Mouse (Mus musculus): ENCODE measurements around the gene Trpv4. TPM values are rescaled to one million over a fixed set of nuclear protein-coding genes. Genes with fewer than 3 reads are reported as not detected.

Gene Trpv4
- polyA plus RNA-seq, 1 experiment from 2014 or later, result 0.17 TPM

DNA sequence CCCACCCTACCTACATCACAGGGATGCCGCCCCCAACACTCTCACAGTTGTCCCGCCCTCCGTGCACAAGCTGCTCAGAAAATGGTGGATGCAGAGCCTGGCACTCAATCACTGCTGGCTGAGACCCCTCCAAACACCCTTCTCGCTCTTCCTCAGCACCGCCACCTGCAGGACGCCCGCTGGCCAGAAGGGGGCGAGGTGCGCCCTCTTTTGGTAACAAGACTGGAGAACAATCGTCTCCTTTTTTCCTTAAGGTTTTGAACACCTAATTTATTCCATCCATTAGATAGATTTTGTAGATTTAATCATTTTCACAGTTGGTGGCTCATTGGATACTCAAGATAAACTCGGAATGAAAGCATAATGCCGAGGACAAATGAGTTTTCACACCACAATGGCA, 49.7 kb downstream of the Trpv4 start:
- Histone ChIP-seq H3K4me1 (replicated peaks; ENCODE audit: control insufficient read depth, insufficient read depth, low read length) (peaks cover 25% of the 10 kb centered on the region), H3K9me3 (ENCODE audit: control insufficient read depth, low read length) (no peaks in the 10 kb centered on the region), H3K4me3 (ENCODE audit: low read depth, low read length) (no peak overlapping the region), H3K9ac (ENCODE audit: low read length) (no peak overlapping the region), H3K27ac (ENCODE audit: low read depth, low read length) (no peak overlapping the region), H3K4me2 (ENCODE audit: low read depth, low read length, severe bottlenecking) (no peak overlapping the region), H3K36me3 (ENCODE audit: control insufficient read depth, insufficient read depth, low read length) (no peaks in the 10 kb centered on the region), H3K27me3 (ENCODE audit: control insufficient read depth, insufficient read depth, low read length) (no peaks in the 10 kb centered on the region)
- no peak; the same call in 1 of the 2 replicates for ATAC-seq (replicated peaks; ENCODE audit: low FRiP score)
- 5% methylated on average over 12 of the region's 12 CpGs for WGBS
- peak; percentile 93 for DNase-seq (ENCODE audit: low spot score)

DNA sequence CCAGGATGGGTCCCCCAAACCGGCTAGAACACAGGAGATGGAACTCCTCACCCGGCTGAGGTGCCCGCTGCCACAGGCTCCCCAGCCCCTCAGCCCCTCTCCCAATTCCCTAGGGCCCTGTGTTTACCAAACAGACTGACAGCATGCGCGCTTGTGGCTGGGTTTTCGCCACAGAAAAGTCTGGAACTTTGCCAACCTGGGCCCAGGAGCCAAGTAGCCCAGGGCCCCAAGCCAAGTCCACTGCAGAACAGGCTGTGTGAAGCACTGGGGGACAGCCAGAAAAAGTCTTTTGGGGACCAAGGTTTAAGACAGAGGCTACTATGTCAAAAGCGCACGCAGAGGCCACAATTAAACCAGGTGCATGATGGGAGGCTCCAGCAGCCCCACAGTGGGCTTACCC, 50.6 kb downstream of the Trpv4 start:
- no peak for DNase-seq (ENCODE audit: low spot score)

DNA sequence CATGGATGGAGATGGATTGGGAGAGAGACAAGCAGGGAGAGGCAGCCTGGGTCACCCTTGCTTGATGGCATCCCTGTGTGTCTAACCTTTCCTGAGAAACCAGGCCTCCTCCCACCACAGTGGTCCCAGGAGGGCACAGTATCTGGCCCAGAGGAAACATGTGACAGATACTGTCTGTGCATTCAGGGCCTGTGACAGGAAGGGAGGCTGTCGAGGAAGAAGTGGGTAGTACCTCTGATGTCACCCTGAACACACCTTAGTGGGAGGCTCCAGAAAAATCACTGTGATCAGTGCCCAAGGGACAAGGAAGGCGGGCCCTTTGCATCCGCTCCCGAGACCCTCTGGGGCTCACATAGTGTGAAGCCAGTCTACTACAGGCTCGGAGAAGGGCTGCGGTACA, 52.2 kb downstream of the Trpv4 start:
- H3K36me3 ChIP-seq (ENCODE audit: control insufficient read depth, insufficient read depth, low read length), result no peaks in the 10 kb centered on the region
- no peak overlapping the region for H3K9ac ChIP-seq (ENCODE audit: low read length)
- H3K9me3 ChIP-seq (ENCODE audit: control insufficient read depth, low read length), result no peaks in the 10 kb centered on the region
- H3K4me2 ChIP-seq (ENCODE audit: low read depth, low read length, severe bottlenecking), result no peak overlapping the region
- WGBS, result 86% methylated on average over 6 of the region's 6 CpGs
- no peak overlapping the region for H3K4me3 ChIP-seq (ENCODE audit: low read depth, low read length)
- H3K27ac ChIP-seq (ENCODE audit: low read depth, low read length), result no peak overlapping the region
- peaks cover 25% of the 10 kb centered on the region for H3K4me1 ChIP-seq (replicated peaks; ENCODE audit: control insufficient read depth, insufficient read depth, low read length)
- no peaks in the 10 kb centered on the region for H3K27me3 ChIP-seq (ENCODE audit: control insufficient read depth, insufficient read depth, low read length)
- DNase-seq (ENCODE audit: low spot score), result no peak
- no peak for ATAC-seq (replicated peaks; ENCODE audit: low FRiP score)

More for the DNA sequence above, 50.6 kb downstream of the Trpv4 start:
- no peak overlapping the region for H3K27ac ChIP-seq (ENCODE audit: low read depth, low read length)
- no peak overlapping the region for H3K4me3 ChIP-seq (ENCODE audit: low read depth, low read length)
- no peaks in the 10 kb centered on the region for H3K27me3 ChIP-seq (ENCODE audit: control insufficient read depth, insufficient read depth, low read length)
- H3K9me3 ChIP-seq (ENCODE audit: control insufficient read depth, low read length), result no peaks in the 10 kb centered on the region
- H3K36me3 ChIP-seq (ENCODE audit: control insufficient read depth, insufficient read depth, low read length), result no peaks in the 10 kb centered on the region
- no peak for ATAC-seq (replicated peaks; ENCODE audit: low FRiP score)
- H3K4me1 ChIP-seq (replicated peaks; ENCODE audit: control insufficient read depth, insufficient read depth, low read length), result peaks cover 25% of the 10 kb centered on the region
- no peak overlapping the region for H3K9ac ChIP-seq (ENCODE audit: low read length)
- 79% methylated on average over 8 of the region's 8 CpGs for WGBS
- H3K4me2 ChIP-seq (ENCODE audit: low read depth, low read length, severe bottlenecking), result no peak overlapping the region

DNA sequence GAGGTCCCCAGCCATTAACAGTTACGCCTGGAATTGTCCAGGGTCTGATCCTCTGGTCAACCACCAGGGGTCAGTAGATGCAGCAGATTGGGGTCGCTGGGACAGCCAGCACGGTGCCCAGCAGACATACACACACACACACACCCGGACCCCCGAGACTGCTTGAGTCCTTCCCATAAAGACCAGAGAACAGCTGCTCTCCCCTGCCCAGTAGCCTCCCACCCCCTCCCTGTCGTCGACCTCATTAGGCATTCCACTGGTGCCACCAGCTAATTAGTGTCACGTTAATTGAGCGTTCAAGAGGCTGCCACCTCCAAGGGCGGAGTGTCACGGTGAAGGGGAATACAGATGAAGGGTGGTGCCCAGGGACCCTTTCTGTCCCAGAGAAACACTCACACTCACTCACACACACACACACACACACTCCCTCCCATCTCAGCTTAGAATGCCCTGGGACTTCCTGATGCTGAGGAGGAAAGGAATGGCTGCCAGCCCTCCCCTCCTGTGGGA, 53.4 kb downstream of the Trpv4 start:
- H3K27ac ChIP-seq (ENCODE audit: low read depth, low read length), result peak overlapping the region; percentile 57; the same call in 1 of the 2 replicates
- DNase-seq (ENCODE audit: low spot score) (peak; percentile 82), ATAC-seq (replicated peaks; ENCODE audit: low FRiP score) (peak; percentile 85)
- no peak overlapping the region for H3K9ac ChIP-seq (ENCODE audit: low read length)
- peaks cover 25% of the 10 kb centered on the region for H3K4me1 ChIP-seq (replicated peaks; ENCODE audit: control insufficient read depth, insufficient read depth, low read length)
- H3K36me3 ChIP-seq (ENCODE audit: control insufficient read depth, insufficient read depth, low read length), result no peaks in the 10 kb centered on the region
- WGBS, result 7% methylated on average over 11 of the region's 11 CpGs
- H3K4me3 ChIP-seq (ENCODE audit: low read depth, low read length), result no peak overlapping the region
- H3K9me3 ChIP-seq (ENCODE audit: control insufficient read depth, low read length), result no peaks in the 10 kb centered on the region
- no peak overlapping the region for H3K4me2 ChIP-seq (ENCODE audit: low read depth, low read length, severe bottlenecking)
- no peaks in the 10 kb centered on the region for H3K27me3 ChIP-seq (ENCODE audit: control insufficient read depth, insufficient read depth, low read length)

- no peak overlapping the region for H3K9ac ChIP-seq (ENCODE audit: low read length)
These were observed 54.2 kb downstream of the Trpv4 start for GRCm38 (mm10) chr5:114603975-114604374.

DNA sequence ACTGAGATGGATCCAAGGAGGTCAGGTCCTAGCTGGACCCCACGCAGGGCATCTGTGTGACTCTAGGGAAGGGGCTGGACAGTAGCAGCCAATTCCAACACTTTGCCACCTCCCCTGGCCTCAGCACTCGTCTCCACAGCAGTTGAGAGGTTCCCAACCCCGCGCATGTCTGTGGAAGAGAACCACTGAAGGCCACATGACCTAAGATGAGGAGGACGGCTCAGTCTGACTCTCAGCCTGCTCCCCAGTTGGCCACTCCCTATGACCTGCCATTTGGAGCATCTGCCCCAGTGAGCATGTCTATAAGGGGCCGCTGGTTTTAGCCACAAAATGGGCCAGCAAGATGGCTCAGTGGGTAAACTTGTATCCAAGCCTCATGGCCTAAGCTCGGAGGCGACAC, 56.2 kb downstream of the Trpv4 start:
- DNase-seq (ENCODE audit: low spot score) (no peak), ATAC-seq (replicated peaks; ENCODE audit: low FRiP score) (no peak)
- Histone ChIP-seq H3K4me2 (ENCODE audit: low read depth, low read length, severe bottlenecking) (no peak overlapping the region), H3K27me3 (ENCODE audit: control insufficient read depth, insufficient read depth, low read length) (no peaks in the 10 kb centered on the region), H3K36me3 (ENCODE audit: control insufficient read depth, insufficient read depth, low read length) (no peaks in the 10 kb centered on the region), H3K4me3 (ENCODE audit: low read depth, low read length) (no peak overlapping the region), H3K9me3 (ENCODE audit: control insufficient read depth, low read length) (no peaks in the 10 kb centered on the region), H3K27ac (ENCODE audit: low read depth, low read length) (no peak overlapping the region), H3K9ac (ENCODE audit: low read length) (no peak overlapping the region), H3K4me1 (replicated peaks; ENCODE audit: control insufficient read depth, insufficient read depth, low read length) (peaks cover 18% of the 10 kb centered on the region)
- WGBS, result 87% methylated on average over 8 of the region's 8 CpGs

More at GRCm38 (mm10) chr5:114603975-114604374, 54.2 kb downstream of the Trpv4 start:
- no peak for ATAC-seq (replicated peaks; ENCODE audit: low FRiP score)
- Histone ChIP-seq H3K36me3 (ENCODE audit: control insufficient read depth, insufficient read depth, low read length) (no peaks in the 10 kb centered on the region), H3K4me3 (ENCODE audit: low read depth, low read length) (no peak overlapping the region), H3K27me3 (ENCODE audit: control insufficient read depth, insufficient read depth, low read length) (no peaks in the 10 kb centered on the region), H3K4me1 (replicated peaks; ENCODE audit: control insufficient read depth, insufficient read depth, low read length) (peaks cover 25% of the 10 kb centered on the region), H3K9me3 (ENCODE audit: control insufficient read depth, low read length) (no peaks in the 10 kb centered on the region), H3K4me2 (ENCODE audit: low read depth, low read length, severe bottlenecking) (no peak overlapping the region), H3K27ac (ENCODE audit: low read depth, low read length) (no peak overlapping the region)
- no peak for DNase-seq (ENCODE audit: low spot score)
- WGBS, result 83% methylated on average over 5 of the region's 5 CpGs

- ATAC-seq (replicated peaks; ENCODE audit: low FRiP score), result no peak
- Histone ChIP-seq H3K36me3 (ENCODE audit: control insufficient read depth, insufficient read depth, low read length) (no peaks in the 10 kb centered on the region), H3K4me1 (replicated peaks; ENCODE audit: control insufficient read depth, insufficient read depth, low read length) (peaks cover 13% of the 10 kb centered on the region), H3K9me3 (ENCODE audit: control insufficient read depth, low read length) (no peaks in the 10 kb centered on the region), H3K9ac (ENCODE audit: low read length) (no peak overlapping the region), H3K4me3 (ENCODE audit: low read depth, low read length) (no peak overlapping the region), H3K4me2 (ENCODE audit: low read depth, low read length, severe bottlenecking) (no peak overlapping the region), H3K27ac (ENCODE audit: low read depth, low read length) (no peak overlapping the region), H3K27me3 (ENCODE audit: control insufficient read depth, insufficient read depth, low read length) (no peaks in the 10 kb centered on the region)
- DNase-seq (ENCODE audit: low spot score), result no peak
- 74% methylated on average over 6 of the region's 6 CpGs for WGBS
These were observed 60.6 kb downstream of the Trpv4 start for GRCm38 (mm10) chr5:114597652-114598051.

DNA sequence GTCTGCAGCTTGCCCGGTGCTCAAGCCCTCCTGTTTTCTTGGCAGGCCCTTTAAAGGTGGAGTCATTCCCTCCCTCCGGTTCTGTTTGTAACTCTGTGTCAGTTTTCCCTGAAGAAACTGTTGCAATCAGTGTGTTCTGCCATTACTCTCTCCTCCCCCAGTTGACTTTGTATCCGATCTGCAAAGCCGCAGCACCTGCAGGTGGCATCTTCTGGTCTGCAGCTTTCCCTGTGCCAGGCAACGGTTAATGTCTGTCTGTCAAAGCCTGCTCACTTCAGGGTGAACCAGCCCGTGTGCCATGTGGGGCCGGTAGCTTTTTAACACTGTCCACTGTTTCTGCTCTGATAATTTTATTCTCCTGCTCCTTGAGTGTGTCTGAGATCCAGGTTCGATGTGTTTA, 61.0 kb downstream of the Trpv4 start:
- no peaks in the 10 kb centered on the region for H3K36me3 ChIP-seq (ENCODE audit: control insufficient read depth, insufficient read depth, low read length)
- WGBS, result 68% methylated on average over 8 of the region's 8 CpGs
- H3K4me1 ChIP-seq (replicated peaks; ENCODE audit: control insufficient read depth, insufficient read depth, low read length), result peaks cover 17% of the 10 kb centered on the region

GRCm38 (mm10) chr5:114596604-114597003, 61.6 kb downstream of the Trpv4 start:
- DNase-seq (ENCODE audit: low spot score), result no peak
- Histone ChIP-seq H3K4me2 (ENCODE audit: low read depth, low read length, severe bottlenecking) (no peak overlapping the region), H3K4me3 (ENCODE audit: low read depth, low read length) (no peak overlapping the region)

More for the DNA sequence above, 61.0 kb downstream of the Trpv4 start:
- Histone ChIP-seq H3K9me3 (ENCODE audit: control insufficient read depth, low read length) (no peaks in the 10 kb centered on the region), H3K4me3 (ENCODE audit: low read depth, low read length) (no peak overlapping the region), H3K27me3 (ENCODE audit: control insufficient read depth, insufficient read depth, low read length) (no peaks in the 10 kb centered on the region), H3K27ac (ENCODE audit: low read depth, low read length) (no peak overlapping the region), H3K9ac (ENCODE audit: low read length) (no peak overlapping the region), H3K4me2 (ENCODE audit: low read depth, low read length, severe bottlenecking) (no peak overlapping the region)
- DNase-seq (ENCODE audit: low spot score), result no peak
- ATAC-seq (replicated peaks; ENCODE audit: low FRiP score), result no peak

More at GRCm38 (mm10) chr5:114596604-114597003, 61.6 kb downstream of the Trpv4 start:
- H3K9me3 ChIP-seq (ENCODE audit: control insufficient read depth, low read length), result no peaks in the 10 kb centered on the region
- H3K27me3 ChIP-seq (ENCODE audit: control insufficient read depth, insufficient read depth, low read length), result no peaks in the 10 kb centered on the region
- H3K9ac ChIP-seq (ENCODE audit: low read length), result no peak overlapping the region
- no peak overlapping the region for H3K27ac ChIP-seq (ENCODE audit: low read depth, low read length)
- H3K4me1 ChIP-seq (replicated peaks; ENCODE audit: control insufficient read depth, insufficient read depth, low read length), result peaks cover 21% of the 10 kb centered on the region
- no peaks in the 10 kb centered on the region for H3K36me3 ChIP-seq (ENCODE audit: control insufficient read depth, insufficient read depth, low read length)
- WGBS, result 37% methylated on average over 10 of the region's 10 CpGs
- no peak for ATAC-seq (replicated peaks; ENCODE audit: low FRiP score)
